Mouse (Mus musculus) heart, embryonic 14.5 days (tissue): Measurements from ENCODE around the gene Yipf2. TPM values are rescaled to one million over a fixed set of nuclear protein-coding genes. Genes with fewer than 3 reads are reported as not detected.

Experiments used
- ATAC-seq: fragments of 200-750 bp; cut with Nextera tagmentation; 2 replicates; pipeline ENCODE4 v1.8.0; 2017; ENCODE audit warnings: low read depth, moderate TSS enrichment; ENCODE audit not compliant: insufficient number of reproducible peaks, insufficient read depth, low FRiP score
- H3K27ac ChIP-seq, 2 experiments: fragments of 200-500 bp in 1 of 2; fragments of 300-500 bp in 1 of 2; sonication (generic) in 1 of 2; replicated peaks in 1 of 2; 2 replicates each; pipeline ENCODE4 v1.5.1; 2012 to 2014; ENCODE audit warnings: low read depth in 2 of 2, low read length in 2 of 2, control low read depth in 1 of 2, mild to moderate bottlenecking in 1 of 2, mixed read lengths in 1 of 2; ENCODE audit not compliant: control insufficient read depth in 1 of 2, insufficient read depth in 1 of 2
- H3K27me3 ChIP-seq: fragments of 300-500 bp; sonication (generic); 2 replicates; pipeline ENCODE4 v1.6.1; 2014; ENCODE audit warnings: mild to moderate bottlenecking, low read length, control low read depth; ENCODE audit not compliant: control insufficient read depth, insufficient read depth
- H3K36me3 ChIP-seq: fragments of 300-500 bp; sonication (generic); 2 replicates; pipeline ENCODE4 v1.6.1; 2014; ENCODE audit warnings: mild to moderate bottlenecking, control low read depth, low read length, mixed read lengths; ENCODE audit not compliant: control insufficient read depth, insufficient read depth
- H3K4me1 ChIP-seq, 2 experiments: fragments of 200-500 bp in 1 of 2; fragments of 300-500 bp in 1 of 2; sonication (generic) in 1 of 2; 2 replicates each; pipeline ENCODE4 v1.6.1; 2012 to 2014; ENCODE audit warnings: low read length in 2 of 2, control low read depth in 1 of 2, mixed read lengths in 1 of 2; ENCODE audit not compliant: control insufficient read depth in 2 of 2, insufficient read depth in 2 of 2
- H3K4me2 ChIP-seq: fragments of 300-500 bp; sonication (generic); 2 replicates; pipeline ENCODE4 v1.6.1; 2014; ENCODE audit warnings: mild to moderate bottlenecking, low read length
- H3K4me3 ChIP-seq, 2 experiments: fragments of 200-500 bp in 1 of 2; fragments of 300-500 bp in 1 of 2; sonication (generic) in 1 of 2; 2 replicates each; pipeline ENCODE4 v1.5.1; 2012 to 2014; ENCODE audit warnings: low read length in 2 of 2, mild to moderate bottlenecking in 2 of 2, control low read depth in 1 of 2, low read depth in 1 of 2, moderate library complexity in 1 of 2; ENCODE audit not compliant: control insufficient read depth in 1 of 2, insufficient read depth in 1 of 2
- H3K9ac ChIP-seq: fragments of 300-500 bp; sonication (generic); 2 replicates; pipeline ENCODE4 v1.6.1; 2014; ENCODE audit warnings: mild to moderate bottlenecking, low read length
- H3K9me3 ChIP-seq: fragments of 300-500 bp; sonication (generic); 2 replicates; pipeline ENCODE4 v1.6.1; 2016; ENCODE audit warnings: low read length, control low read depth; ENCODE audit not compliant: control insufficient read depth
- WGBS: fragments of 180-500 bp; shearing (Covaris S2); extraction: QIAGEN DNeasy Blood & Tissue Kit; methylation state at CpG from one replicate; pipeline ENCODE4 v1.1.7; 2014; 5-methylcytosine and 5-hydroxymethylcytosine counted together
- polyA plus RNA-seq: library from polyadenylated mRNA; unstranded; fragments of >200 nt; fragmentation: Nextera tagmentation; extraction: Ambion mirVana; gene quantifications from 2 replicates; pipeline ENCODE4 v1.2.1, GENCODE M21; 2014

The Yipf2 gene
- 11.5 and 11.7 TPM in 2 replicates for polyA plus RNA-seq

- H3K36me3 ChIP-seq = peaks cover 50% of the 10 kb centered on the region
- peak within 1 kb of the TSS; percentile 77 to 83 for H3K27ac ChIP-seq
- H3K9me3 ChIP-seq = no peaks in the 10 kb centered on the region
- H3K9ac ChIP-seq = peak within 1 kb of the TSS; percentile 86
- under 1% methylated on average over 30 of the region's 30 CpGs for WGBS
- peak within 1 kb of the TSS; percentile 88 for H3K4me3 ChIP-seq
- H3K4me1 ChIP-seq = peaks cover 5 to 20% of the 10 kb centered on the region in 2 experiments
- ATAC-seq = peak; percentile 80
- H3K4me2 ChIP-seq = peak within 1 kb of the TSS; percentile 82
- H3K27me3 ChIP-seq = no peaks in the 10 kb centered on the region
These were observed at the start of gene Yipf2, which contains the start of gene Timm29 for GRCm38 (mm10) chr9:21592703-21593121. Gene Yipf2, minus strand, starts transcription at chr9:21592828. Gene Timm29, plus strand, starts transcription at chr9:21592722.

DNA sequence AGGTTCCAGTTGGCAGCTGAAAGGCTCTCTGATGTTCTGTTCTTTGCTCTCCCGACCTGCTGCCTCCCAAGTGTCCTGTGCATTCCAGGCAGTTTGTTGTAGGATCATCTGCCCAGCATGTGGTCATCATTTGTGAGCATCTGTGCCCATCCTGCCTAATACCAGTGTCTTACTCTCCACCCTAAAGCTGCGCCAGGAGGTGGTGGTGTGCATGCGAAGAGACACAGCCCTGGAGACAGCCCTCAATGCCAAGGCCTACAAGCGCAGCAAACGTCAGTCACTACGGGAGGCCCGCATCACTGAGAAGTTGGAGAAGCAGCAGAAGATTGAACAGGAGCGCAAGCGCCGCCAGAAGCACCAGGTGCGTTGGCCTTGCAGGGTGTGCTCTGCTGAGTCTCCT lies 46.4 kb upstream of the Yipf2 start:
- no peak for ATAC-seq
- Histone ChIP-seq H3K4me2 (no peak overlapping the region), H3K9me3 (no peaks in the 10 kb centered on the region), H3K27me3 (no peaks in the 10 kb centered on the region), H3K9ac (no peak overlapping the region), H3K36me3 (peaks cover 100% of the 10 kb centered on the region), H3K27ac (no peak overlapping the region), H3K4me3 (no peak overlapping the region), H3K4me1 (peaks cover 6 to 9% of the 10 kb centered on the region in 2 experiments; a peak in 3 of 4 replicates)
- 96% methylated on average over 11 of the region's 11 CpGs for WGBS

GRCm38 (mm10) chr9:21635639-21636038 lies 43.0 kb upstream of the Yipf2 start:
- H3K9me3 ChIP-seq = no peaks in the 10 kb centered on the region
- ATAC-seq = peak; percentile 8; the same call in 1 of the 2 replicates
- 0 out of 2 replicates have a peak overlapping the region, but pooled peaks have one; percentile 34 for H3K9ac ChIP-seq
- 0 out of 4 replicates have a peak overlapping the region, but pooled peaks of 1 of the 2 experiments have one; percentile 24 for H3K27ac ChIP-seq
- no peak overlapping the region for H3K4me3 ChIP-seq
- no peak overlapping the region for H3K4me2 ChIP-seq
- 18% methylated on average over 7 of the region's 7 CpGs for WGBS
- peaks cover 6 to 9% of the 10 kb centered on the region in 2 experiments; a peak in 3 of 4 replicates for H3K4me1 ChIP-seq
- peaks cover 82% of the 10 kb centered on the region for H3K36me3 ChIP-seq
- no peaks in the 10 kb centered on the region for H3K27me3 ChIP-seq

DNA sequence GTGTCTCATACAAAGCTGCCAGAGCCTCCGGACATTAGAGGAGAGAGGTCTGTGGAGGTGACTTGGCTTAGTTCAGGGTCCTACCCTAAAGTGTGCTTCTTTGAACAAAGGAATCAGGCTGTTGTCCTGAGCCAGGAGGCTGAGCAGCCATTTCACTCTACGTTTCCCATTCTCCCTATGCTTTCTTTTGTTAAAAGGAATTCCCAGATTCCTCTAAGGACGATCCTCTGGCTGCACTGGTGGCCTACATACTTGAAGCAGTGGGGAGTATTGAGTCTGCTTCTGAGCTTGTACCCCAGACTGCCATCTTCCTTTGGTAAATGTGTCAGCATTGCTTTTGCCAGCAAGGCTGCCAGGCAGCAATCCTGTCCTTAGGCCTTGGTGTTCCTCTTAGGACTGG lies 40.5 kb upstream of the Yipf2 start:
- Histone ChIP-seq H3K27me3 (no peaks in the 10 kb centered on the region), H3K27ac (no peak overlapping the region), H3K4me2 (no peak overlapping the region), H3K9me3 (no peaks in the 10 kb centered on the region), H3K9ac (no peak overlapping the region), H3K36me3 (peaks cover 57% of the 10 kb centered on the region), H3K4me3 (no peak overlapping the region), H3K4me1 (peaks cover 6 to 9% of the 10 kb centered on the region in 2 experiments; a peak in 3 of 4 replicates)
- WGBS = 82% methylated on average over 3 of the region's 3 CpGs
- ATAC-seq = no peak

GRCm38 (mm10) chr9:21630673-21631072 lies 38.0 kb upstream of the Yipf2 start:
- 81% methylated on average over 3 of the region's 3 CpGs for WGBS

DNA sequence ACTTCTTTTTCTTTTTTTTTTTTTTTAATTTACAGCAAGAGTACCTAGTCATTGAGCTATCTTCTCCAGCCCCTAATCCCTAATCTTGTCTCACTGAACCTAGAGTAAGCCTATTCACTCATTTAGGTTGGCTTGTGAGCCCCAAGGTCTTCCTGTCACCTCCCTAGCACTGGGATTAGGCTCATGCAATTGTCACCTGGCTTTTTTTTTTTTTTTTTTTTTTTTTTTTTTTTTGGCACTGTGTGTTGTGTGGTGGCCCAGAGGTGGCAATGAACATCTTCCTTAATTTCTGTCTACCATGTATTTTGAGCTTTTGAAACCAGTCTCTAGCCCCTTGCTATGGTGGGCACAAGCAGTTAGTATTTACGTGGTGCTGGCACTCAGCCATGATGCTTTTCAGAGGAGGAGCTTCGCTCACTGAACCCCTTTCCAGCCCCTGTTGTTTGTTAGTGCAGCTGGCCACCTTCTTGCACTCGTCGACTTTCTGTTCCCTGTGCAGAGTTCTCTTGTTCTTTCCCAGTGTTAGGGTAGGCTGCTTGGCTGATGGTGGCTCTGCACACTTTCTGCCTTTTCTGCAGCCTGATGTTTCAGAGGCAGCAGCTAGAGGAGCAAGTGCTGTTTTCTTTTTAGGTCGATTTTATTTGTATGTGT lies 34.6 kb upstream of the Yipf2 start:
- Histone ChIP-seq H3K27ac (no peak overlapping the region), H3K4me1 (peaks cover 0 to 9% of the 10 kb centered on the region in 2 experiments; a peak in 1 of 4 replicates), H3K36me3 (no peaks in the 10 kb centered on the region; the same call in 1 of the 2 replicates), H3K9ac (peak overlapping the region; percentile 25; the same call in 1 of the 2 replicates), H3K27me3 (no peaks in the 10 kb centered on the region), H3K9me3 (no peaks in the 10 kb centered on the region), H3K4me3 (no peak overlapping the region), H3K4me2 (no peak overlapping the region)
- 74% methylated on average over 5 of the region's 5 CpGs for WGBS
- no peak for ATAC-seq

More at GRCm38 (mm10) chr9:21630673-21631072, 38.0 kb upstream of the Yipf2 start:
- ATAC-seq = no peak
- H3K9ac ChIP-seq = no peak overlapping the region
- no peak overlapping the region for H3K4me2 ChIP-seq
- peaks cover 5 to 9% of the 10 kb centered on the region in 2 experiments; a peak in 3 of 4 replicates for H3K4me1 ChIP-seq
- H3K27me3 ChIP-seq = no peaks in the 10 kb centered on the region
- peaks cover 33% of the 10 kb centered on the region for H3K36me3 ChIP-seq
- H3K9me3 ChIP-seq = no peaks in the 10 kb centered on the region
- H3K4me3 ChIP-seq = no peak overlapping the region
- no peak overlapping the region for H3K27ac ChIP-seq

DNA sequence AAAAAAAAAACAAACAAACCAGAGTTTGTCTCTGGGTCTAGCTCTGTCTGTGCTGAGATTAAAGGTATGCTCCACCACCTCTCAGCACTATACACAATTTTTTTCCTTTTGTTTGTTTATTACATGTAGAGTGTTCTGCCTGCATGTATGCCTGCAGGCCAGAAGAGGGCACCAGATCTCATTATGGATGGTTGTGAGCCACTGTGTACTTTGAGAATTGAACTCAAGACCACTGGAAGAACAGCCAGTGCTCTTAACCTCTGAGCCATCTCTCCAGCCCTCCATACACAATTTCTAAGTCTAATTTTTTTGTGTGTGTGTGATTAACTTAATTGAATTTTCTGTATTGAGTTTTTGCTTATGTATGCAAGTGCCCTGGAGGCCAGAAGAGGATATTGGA lies 33.9 kb upstream of the Yipf2 start:
- Histone ChIP-seq H3K4me1 (peaks cover 0 to 9% of the 10 kb centered on the region in 2 experiments; a peak in 1 of 4 replicates), H3K4me2 (no peak overlapping the region), H3K36me3 (no peaks in the 10 kb centered on the region; the same call in 1 of the 2 replicates), H3K9me3 (no peaks in the 10 kb centered on the region), H3K4me3 (no peak overlapping the region), H3K27ac (no peak overlapping the region), H3K9ac (no peak overlapping the region), H3K27me3 (no peaks in the 10 kb centered on the region)
- no peak for ATAC-seq
